Mouse (Mus musculus): ENCODE measurements around the gene Hk1. TPM values are rescaled to one million over a fixed set of nuclear protein-coding genes. Genes with fewer than 3 reads are reported as not detected.

The Hk1 gene
- polyA plus RNA-seq, 1 experiment, result 61.3 TPM

GRCm38 (mm10) chr10:62320402-62320978 is 59.2 kb downstream of the Hk1 start:
- H3K27ac ChIP-seq (ENCODE audit: insufficient read depth, low read length), result no peak overlapping the region
- no peaks in the 10 kb centered on the region for H3K36me3 ChIP-seq (ENCODE audit: control insufficient read depth, insufficient read depth, low read length, poor library complexity, severe bottlenecking)
- H3K4me3 ChIP-seq (ENCODE audit: low read depth, low read length), result no peak overlapping the region
- no peaks in the 10 kb centered on the region for H3K9me3 ChIP-seq (replicated peaks; ENCODE audit: control insufficient read depth, insufficient read depth, low read length, poor library complexity, severe bottlenecking)
- H3K9ac ChIP-seq (ENCODE audit: low read depth, poor library complexity, severe bottlenecking), result no peak overlapping the region
- TF ChIP-seq EP300 (IDR thresholded peaks at IDR 0.05; ENCODE audit: insufficient read depth, low read depth, low read length), result no peak
- TF ChIP-seq POLR2A (IDR thresholded peaks at IDR 0.05; ENCODE audit: insufficient read depth, low read length), result no peak
- TF ChIP-seq CTCF (IDR thresholded peaks at IDR 0.05; ENCODE audit: low read depth, low read length), result no peak
- peaks cover under 1% of the 10 kb centered on the region for H3K4me1 ChIP-seq (ENCODE audit: control insufficient read depth, insufficient read depth, low read length)
- no peaks in the 10 kb centered on the region for H3K27me3 ChIP-seq (ENCODE audit: control insufficient read depth, insufficient read depth, low read length, poor library complexity, severe bottlenecking)

- no peak overlapping the region for H3K27ac ChIP-seq (ENCODE audit: insufficient read depth, low read length)
- no peaks in the 10 kb centered on the region for H3K27me3 ChIP-seq (ENCODE audit: control insufficient read depth, insufficient read depth, low read length, poor library complexity, severe bottlenecking)
- H3K4me3 ChIP-seq (ENCODE audit: low read depth, low read length), result no peak overlapping the region
- peaks cover 3% of the 10 kb centered on the region for H3K4me1 ChIP-seq (ENCODE audit: control insufficient read depth, insufficient read depth, low read length)
- H3K36me3 ChIP-seq (ENCODE audit: control insufficient read depth, insufficient read depth, low read length, poor library complexity, severe bottlenecking), result no peaks in the 10 kb centered on the region
- no peaks in the 10 kb centered on the region for H3K9me3 ChIP-seq (replicated peaks; ENCODE audit: control insufficient read depth, insufficient read depth, low read length, poor library complexity, severe bottlenecking)
- no peak overlapping the region for H3K9ac ChIP-seq (ENCODE audit: low read depth, poor library complexity, severe bottlenecking)
- TF ChIP-seq POLR2A (IDR thresholded peaks at IDR 0.05; ENCODE audit: insufficient read depth, low read length) (no peak), CTCF (IDR thresholded peaks at IDR 0.05; ENCODE audit: low read depth, low read length) (no peak), EP300 (IDR thresholded peaks at IDR 0.05; ENCODE audit: insufficient read depth, low read depth, low read length) (no peak)
Measured at GRCm38 (mm10) chr10:62319154-62319553, 60.6 kb downstream of the Hk1 start.

GRCm38 (mm10) chr10:62316467-62316866 is 63.2 kb downstream of the Hk1 start:
- TF ChIP-seq CTCF (IDR thresholded peaks at IDR 0.05; ENCODE audit: low read depth, low read length) (no peak), POLR2A (IDR thresholded peaks at IDR 0.05; ENCODE audit: insufficient read depth, low read length) (no peak), EP300 (IDR thresholded peaks at IDR 0.05; ENCODE audit: insufficient read depth, low read depth, low read length) (no peak)
- Histone ChIP-seq H3K36me3 (ENCODE audit: control insufficient read depth, insufficient read depth, low read length, poor library complexity, severe bottlenecking) (no peaks in the 10 kb centered on the region), H3K27me3 (ENCODE audit: control insufficient read depth, insufficient read depth, low read length, poor library complexity, severe bottlenecking) (no peaks in the 10 kb centered on the region), H3K9me3 (replicated peaks; ENCODE audit: control insufficient read depth, insufficient read depth, low read length, poor library complexity, severe bottlenecking) (no peaks in the 10 kb centered on the region), H3K9ac (ENCODE audit: low read depth, poor library complexity, severe bottlenecking) (no peak overlapping the region), H3K4me1 (ENCODE audit: control insufficient read depth, insufficient read depth, low read length) (peaks cover 6% of the 10 kb centered on the region), H3K4me3 (ENCODE audit: low read depth, low read length) (no peak overlapping the region), H3K27ac (ENCODE audit: insufficient read depth, low read length) (no peak overlapping the region)

- Histone ChIP-seq H3K27ac (ENCODE audit: insufficient read depth, low read length) (peak overlapping the region; percentile 73), H3K36me3 (ENCODE audit: control insufficient read depth, insufficient read depth, low read length, poor library complexity, severe bottlenecking) (no peaks in the 10 kb centered on the region), H3K27me3 (ENCODE audit: control insufficient read depth, insufficient read depth, low read length, poor library complexity, severe bottlenecking) (no peaks in the 10 kb centered on the region), H3K4me1 (ENCODE audit: control insufficient read depth, insufficient read depth, low read length) (peaks cover 6% of the 10 kb centered on the region), H3K4me3 (ENCODE audit: low read depth, low read length) (peak overlapping the region; percentile 6; the same call in 1 of the 2 replicates), H3K9me3 (replicated peaks; ENCODE audit: control insufficient read depth, insufficient read depth, low read length, poor library complexity, severe bottlenecking) (no peaks in the 10 kb centered on the region), H3K9ac (ENCODE audit: low read depth, poor library complexity, severe bottlenecking) (peak overlapping the region; percentile 23; the same call in 1 of the 2 replicates)
- no peak for TF ChIP-seq CTCF (IDR thresholded peaks at IDR 0.05; ENCODE audit: low read depth, low read length)
- TF ChIP-seq EP300 (IDR thresholded peaks at IDR 0.05; ENCODE audit: insufficient read depth, low read depth, low read length), result peak; percentile 38; the same call in 1 of the 2 replicates
- TF ChIP-seq POLR2A (IDR thresholded peaks at IDR 0.05; ENCODE audit: insufficient read depth, low read length), result no peak
Measured at GRCm38 (mm10) chr10:62313885-62314424, 65.8 kb downstream of the Hk1 start.

GRCm38 (mm10) chr10:62313140-62313539 is 66.6 kb downstream of the Hk1 start:
- no peak overlapping the region for H3K9ac ChIP-seq (ENCODE audit: low read depth, poor library complexity, severe bottlenecking)
- H3K4me3 ChIP-seq (ENCODE audit: low read depth, low read length), result no peak overlapping the region
- TF ChIP-seq POLR2A (IDR thresholded peaks at IDR 0.05; ENCODE audit: insufficient read depth, low read length), result no peak
- TF ChIP-seq CTCF (IDR thresholded peaks at IDR 0.05; ENCODE audit: low read depth, low read length), result no peak
- no peak for TF ChIP-seq EP300 (IDR thresholded peaks at IDR 0.05; ENCODE audit: insufficient read depth, low read depth, low read length)
- no peaks in the 10 kb centered on the region for H3K9me3 ChIP-seq (replicated peaks; ENCODE audit: control insufficient read depth, insufficient read depth, low read length, poor library complexity, severe bottlenecking)
- peaks cover 6% of the 10 kb centered on the region for H3K4me1 ChIP-seq (ENCODE audit: control insufficient read depth, insufficient read depth, low read length)
- H3K36me3 ChIP-seq (ENCODE audit: control insufficient read depth, insufficient read depth, low read length, poor library complexity, severe bottlenecking), result no peaks in the 10 kb centered on the region
- H3K27ac ChIP-seq (ENCODE audit: insufficient read depth, low read length), result no peak overlapping the region
- no peaks in the 10 kb centered on the region for H3K27me3 ChIP-seq (ENCODE audit: control insufficient read depth, insufficient read depth, low read length, poor library complexity, severe bottlenecking)

- Histone ChIP-seq H3K4me3 (ENCODE audit: low read depth, low read length) (no peak overlapping the region), H3K4me1 (ENCODE audit: control insufficient read depth, insufficient read depth, low read length) (peaks cover 6% of the 10 kb centered on the region), H3K9me3 (replicated peaks; ENCODE audit: control insufficient read depth, insufficient read depth, low read length, poor library complexity, severe bottlenecking) (no peaks in the 10 kb centered on the region), H3K36me3 (ENCODE audit: control insufficient read depth, insufficient read depth, low read length, poor library complexity, severe bottlenecking) (no peaks in the 10 kb centered on the region), H3K27me3 (ENCODE audit: control insufficient read depth, insufficient read depth, low read length, poor library complexity, severe bottlenecking) (no peaks in the 10 kb centered on the region), H3K9ac (ENCODE audit: low read depth, poor library complexity, severe bottlenecking) (no peak overlapping the region), H3K27ac (ENCODE audit: insufficient read depth, low read length) (no peak overlapping the region)
- TF ChIP-seq CTCF (IDR thresholded peaks at IDR 0.05; ENCODE audit: low read depth, low read length) (no peak), EP300 (IDR thresholded peaks at IDR 0.05; ENCODE audit: insufficient read depth, low read depth, low read length) (no peak), POLR2A (IDR thresholded peaks at IDR 0.05; ENCODE audit: insufficient read depth, low read length) (no peak)
Measured at GRCm38 (mm10) chr10:62311464-62311863, 68.2 kb downstream of the Hk1 start.

All from ES-Bruce4 (cell line).